Mouse (Mus musculus): ENCODE measurements around the gene Gpt2.

GRCm38 (mm10) chr8:85555181-85556145 lies 63.1 kb downstream of the Gpt2 start, which contains the start of gene Dnaja2:
- no peak for TF ChIP-seq SMC3 (IDR thresholded peaks at IDR 0.05; ENCODE audit: low read depth, low read length)
- TF ChIP-seq KAT2A (IDR thresholded peaks at IDR 0.05; ENCODE audit: insufficient replicate concordance, low read length), result peak; percentile 51; the same call in 1 of the 2 replicates
- peak; percentile 86 for TF ChIP-seq POLR2A (IDR thresholded peaks at IDR 0.05; ENCODE audit: low read depth, low read length)
- TF ChIP-seq MAZ (IDR thresholded peaks at IDR 0.05; ENCODE audit: low read depth, low read length), result 0 out of 2 replicates have a peak, but pooled peaks have one; percentile 70
- TF ChIP-seq CTCF (conservative IDR thresholded peaks at IDR 0.05 in 1 of 2, IDR thresholded peaks at IDR 0.05 in 1 of 2; ENCODE audit: low read depth in 2 of 2, low read length in 2 of 2), result no peak
- peak; percentile 77 for TF ChIP-seq HCFC1 (IDR thresholded peaks at IDR 0.05; ENCODE audit: low read depth, low read length)
- peak; percentile 60 for TF ChIP-seq MAX (IDR thresholded peaks at IDR 0.05; ENCODE audit: low read length)

All from CH12.LX (cell line).